Mouse (Mus musculus): ENCODE data around the gene Cdh13. TPM values are rescaled to one million over a fixed set of nuclear protein-coding genes. Genes with fewer than 3 reads are reported as not detected.
"Not testable (repeated sequence)": the region's sequence is repeated elsewhere in the genome, so short reads cannot be mapped to it uniquely, and the experiment has no call there.

Gene Cdh13
- polyA plus RNA-seq, 1 experiment from 2014 or later, result 44.4 TPM

- no peak overlapping the region for H3K4me3 ChIP-seq
- no peak overlapping the region for H3K9ac ChIP-seq
- no peaks in the 10 kb centered on the region for H3K36me3 ChIP-seq
- H3K27me3 ChIP-seq (replicated peaks), result no peaks in the 10 kb centered on the region
- no peak for ATAC-seq (ENCODE audit: insufficient number of reproducible peaks, low FRiP score)
- H3K27ac ChIP-seq (ENCODE audit: poor library complexity, severe bottlenecking), result no peak overlapping the region
- 81% methylated on average over 5 of the region's 5 CpGs for WGBS
- H3K4me2 ChIP-seq, result no peak overlapping the region
- H3K9me3 ChIP-seq (replicated peaks), result no peaks in the 10 kb centered on the region
- H3K4me1 ChIP-seq (replicated peaks), result no peaks in the 10 kb centered on the region
Observed at GRCm38 (mm10) chr8:118741781-118742180, 458.2 kb downstream of the Cdh13 start.

GRCm38 (mm10) chr8:118744991-118745390, 461.5 kb downstream of the Cdh13 start:
- WGBS, result 82% methylated on average over 13 of the region's 13 CpGs
- H3K9me3 ChIP-seq (replicated peaks), result no peaks in the 10 kb centered on the region
- H3K4me1 ChIP-seq (replicated peaks), result no peaks in the 10 kb centered on the region
- no peaks in the 10 kb centered on the region for H3K27me3 ChIP-seq (replicated peaks)
- H3K4me3 ChIP-seq, result no peak overlapping the region
- H3K36me3 ChIP-seq, result no peaks in the 10 kb centered on the region
- H3K9ac ChIP-seq, result no peak overlapping the region
- H3K27ac ChIP-seq (ENCODE audit: poor library complexity, severe bottlenecking), result no peak overlapping the region
- no peak overlapping the region for H3K4me2 ChIP-seq
- no peak for ATAC-seq (ENCODE audit: insufficient number of reproducible peaks, low FRiP score)

- whole genome bisulfite sequencing, result 87% methylated on average over 21 of the region's 21 CpGs
- Histone ChIP-seq H3K4me3 (no peak overlapping the region), H3K27me3 (replicated peaks) (no peaks in the 10 kb centered on the region), H3K27ac (ENCODE audit: poor library complexity, severe bottlenecking) (no peak overlapping the region), H3K9ac (no peak overlapping the region), H3K36me3 (no peaks in the 10 kb centered on the region), H3K9me3 (replicated peaks) (no peaks in the 10 kb centered on the region), H3K4me1 (replicated peaks) (no peaks in the 10 kb centered on the region), H3K4me2 (no peak overlapping the region)
- no peak for ATAC-seq (ENCODE audit: insufficient number of reproducible peaks, low FRiP score)
Observed at GRCm38 (mm10) chr8:118748041-118748604, 464.6 kb downstream of the Cdh13 start.

GRCm38 (mm10) chr8:118749191-118749590, 465.7 kb downstream of the Cdh13 start:
- no peaks in the 10 kb centered on the region for H3K27me3 ChIP-seq (replicated peaks)
- no peak overlapping the region for H3K4me2 ChIP-seq
- no peaks in the 10 kb centered on the region for H3K36me3 ChIP-seq
- H3K27ac ChIP-seq (ENCODE audit: poor library complexity, severe bottlenecking), result no peak overlapping the region
- ATAC-seq (ENCODE audit: insufficient number of reproducible peaks, low FRiP score), result no peak
- no peak overlapping the region for H3K9ac ChIP-seq
- no peak overlapping the region for H3K4me3 ChIP-seq
- H3K4me1 ChIP-seq (replicated peaks), result no peaks in the 10 kb centered on the region
- WGBS, result 87% methylated on average over 3 of the region's 3 CpGs
- H3K9me3 ChIP-seq (replicated peaks), result no peaks in the 10 kb centered on the region

- Histone ChIP-seq H3K4me1 (replicated peaks) (0 out of 2 replicates have a peak, but pooled peaks cover 3% of the 10 kb centered on the region), H3K9ac (no peak overlapping the region)
- WGBS, result 80% methylated on average over 11 of the region's 11 CpGs
Observed at GRCm38 (mm10) chr8:118749786-118750185, 466.3 kb downstream of the Cdh13 start.

GRCm38 (mm10) chr8:118753710-118754109, 470.2 kb downstream of the Cdh13 start:
- ATAC-seq (ENCODE audit: insufficient number of reproducible peaks, low FRiP score), result no peak
- Histone ChIP-seq H3K4me1 (replicated peaks) (0 out of 2 replicates have a peak, but pooled peaks cover 3% of the 10 kb centered on the region), H3K9ac (no peak overlapping the region), H3K4me3 (no peak overlapping the region), H3K27ac (ENCODE audit: poor library complexity, severe bottlenecking) (no peak overlapping the region), H3K9me3 (replicated peaks) (no peaks in the 10 kb centered on the region), H3K4me2 (no peak overlapping the region), H3K36me3 (no peaks in the 10 kb centered on the region), H3K27me3 (replicated peaks) (no peaks in the 10 kb centered on the region)
- 79% methylated on average over 12 of the region's 12 CpGs for WGBS

More at GRCm38 (mm10) chr8:118749786-118750185, 466.3 kb downstream of the Cdh13 start:
- Histone ChIP-seq H3K9me3 (replicated peaks) (no peaks in the 10 kb centered on the region), H3K27ac (ENCODE audit: poor library complexity, severe bottlenecking) (no peak overlapping the region), H3K4me2 (no peak overlapping the region), H3K27me3 (replicated peaks) (no peaks in the 10 kb centered on the region), H3K36me3 (no peaks in the 10 kb centered on the region), H3K4me3 (no peak overlapping the region)
- no peak for ATAC-seq (ENCODE audit: insufficient number of reproducible peaks, low FRiP score)

DNA sequence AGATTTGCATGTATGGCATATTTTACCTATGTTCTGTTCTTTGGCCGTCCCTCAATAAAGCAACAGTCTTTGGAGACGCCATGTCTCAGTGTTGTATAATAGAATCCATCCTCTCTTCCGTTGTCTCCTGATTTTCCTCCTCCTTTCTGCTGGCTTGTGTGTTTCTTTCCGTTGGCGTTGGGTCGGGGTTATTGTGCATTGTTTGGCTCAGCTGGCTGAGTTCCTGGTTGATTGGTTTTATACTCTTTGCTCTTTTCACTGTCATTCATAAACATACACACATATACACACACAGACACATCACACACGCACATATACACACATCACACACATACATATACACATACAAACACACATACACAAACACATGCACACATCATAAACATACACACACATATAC, 470.6 kb downstream of the Cdh13 start:
- H3K9me3 ChIP-seq (replicated peaks), result no peaks in the 10 kb centered on the region
- no peak overlapping the region for H3K27ac ChIP-seq (ENCODE audit: poor library complexity, severe bottlenecking)
- H3K4me1 ChIP-seq (replicated peaks), result 0 out of 2 replicates have a peak, but pooled peaks cover 3% of the 10 kb centered on the region
- H3K36me3 ChIP-seq, result no peaks in the 10 kb centered on the region
- H3K4me2 ChIP-seq, result no peak overlapping the region
- no peak overlapping the region for H3K9ac ChIP-seq
- no peaks in the 10 kb centered on the region for H3K27me3 ChIP-seq (replicated peaks)
- H3K4me3 ChIP-seq, result no peak overlapping the region
- ATAC-seq (ENCODE audit: insufficient number of reproducible peaks, low FRiP score), result no peak
- 85% methylated on average over 7 of the region's 7 CpGs for WGBS

GRCm38 (mm10) chr8:118777507-118777906, 494.0 kb downstream of the Cdh13 start:
- not testable (repeated sequence) for H3K4me2 ChIP-seq; H3K9ac ChIP-seq; H3K4me1 ChIP-seq (replicated peaks); H3K36me3 ChIP-seq; H3K9me3 ChIP-seq (replicated peaks); H3K27me3 ChIP-seq (replicated peaks); H3K4me3 ChIP-seq; H3K27ac ChIP-seq (ENCODE audit: poor library complexity, severe bottlenecking); ATAC-seq (ENCODE audit: insufficient number of reproducible peaks, low FRiP score)
- WGBS, result 81% methylated on average over 6 of the region's 6 CpGs

GRCm38 (mm10) chr8:118778374-118778773, 494.8 kb downstream of the Cdh13 start:
- Histone ChIP-seq H3K4me3 (no peak overlapping the region), H3K4me1 (replicated peaks) (no peaks in the 10 kb centered on the region), H3K9ac (no peak overlapping the region), H3K9me3 (replicated peaks) (peaks cover 7% of the 10 kb centered on the region), H3K27ac (ENCODE audit: poor library complexity, severe bottlenecking) (no peak overlapping the region), H3K36me3 (no peaks in the 10 kb centered on the region), H3K4me2 (no peak overlapping the region), H3K27me3 (replicated peaks) (no peaks in the 10 kb centered on the region)
- 85% methylated on average over 1 of the region's 1 CpGs for WGBS
- no peak for ATAC-seq (ENCODE audit: insufficient number of reproducible peaks, low FRiP score)

- Histone ChIP-seq H3K9me3 (replicated peaks) (no peaks in the 10 kb centered on the region), H3K9ac (no peak overlapping the region)
- WGBS, result 86% methylated on average over 13 of the region's 13 CpGs
Observed at GRCm38 (mm10) chr8:118785646-118786045, 502.1 kb downstream of the Cdh13 start.

GRCm38 (mm10) chr8:118789649-118790048, 506.1 kb downstream of the Cdh13 start:
- no peak overlapping the region for H3K4me2 ChIP-seq
- no peaks in the 10 kb centered on the region for H3K27me3 ChIP-seq (replicated peaks)
- no peaks in the 10 kb centered on the region for H3K9me3 ChIP-seq (replicated peaks)
- no peak for ATAC-seq (ENCODE audit: insufficient number of reproducible peaks, low FRiP score)
- no peak overlapping the region for H3K27ac ChIP-seq (ENCODE audit: poor library complexity, severe bottlenecking)
- no peaks in the 10 kb centered on the region for H3K36me3 ChIP-seq
- H3K4me1 ChIP-seq (replicated peaks), result 0 out of 2 replicates have a peak, but pooled peaks cover 3% of the 10 kb centered on the region
- WGBS, result 83% methylated on average over 7 of the region's 7 CpGs
- no peak overlapping the region for H3K9ac ChIP-seq
- no peak overlapping the region for H3K4me3 ChIP-seq

More at GRCm38 (mm10) chr8:118785646-118786045, 502.1 kb downstream of the Cdh13 start:
- ATAC-seq (ENCODE audit: insufficient number of reproducible peaks, low FRiP score), result no peak
- no peak overlapping the region for H3K4me2 ChIP-seq
- H3K4me1 ChIP-seq (replicated peaks), result 0 out of 2 replicates have a peak, but pooled peaks cover 3% of the 10 kb centered on the region
- no peak overlapping the region for H3K4me3 ChIP-seq
- no peaks in the 10 kb centered on the region for H3K27me3 ChIP-seq (replicated peaks)
- no peaks in the 10 kb centered on the region for H3K36me3 ChIP-seq
- H3K27ac ChIP-seq (ENCODE audit: poor library complexity, severe bottlenecking), result no peak overlapping the region

DNA sequence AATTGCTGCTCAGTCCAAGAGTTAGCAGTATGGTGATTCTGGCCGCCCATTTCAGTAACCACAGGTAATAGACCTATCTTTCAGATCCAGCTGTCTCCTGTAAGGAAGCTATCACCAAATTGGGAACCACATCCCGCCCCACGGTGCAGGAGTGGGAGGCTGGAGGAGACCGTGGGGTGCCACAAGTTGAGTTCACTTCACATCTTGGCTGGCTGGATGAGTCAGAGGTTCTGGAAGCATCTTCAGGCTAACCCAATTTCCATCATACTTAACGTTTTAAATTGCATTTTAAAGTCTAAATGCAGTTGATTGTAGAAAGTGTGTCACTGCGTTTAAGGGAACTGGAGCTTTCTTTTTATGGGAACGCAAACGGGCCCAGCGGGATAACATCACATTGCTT, 511.4 kb downstream of the Cdh13 start:
- 77% methylated on average over 9 of the region's 9 CpGs for WGBS

More for the DNA sequence above, 511.4 kb downstream of the Cdh13 start:
- Histone ChIP-seq H3K4me2 (no peak overlapping the region), H3K27me3 (replicated peaks) (no peaks in the 10 kb centered on the region), H3K27ac (ENCODE audit: poor library complexity, severe bottlenecking) (no peak overlapping the region), H3K4me3 (no peak overlapping the region), H3K4me1 (replicated peaks) (no peaks in the 10 kb centered on the region), H3K9me3 (replicated peaks) (peaks cover 11% of the 10 kb centered on the region), H3K36me3 (no peaks in the 10 kb centered on the region), H3K9ac (no peak overlapping the region)
- no peak for ATAC-seq (ENCODE audit: insufficient number of reproducible peaks, low FRiP score)
